Mouse (Mus musculus) limb, embryonic 13.5 days (tissue): ENCODE measurements around the gene Hist1h3b. TPM values are rescaled to one million over a fixed set of nuclear protein-coding genes. Genes with fewer than 3 reads are reported as not detected.
"Not testable (repeated sequence)": the region's sequence is repeated elsewhere in the genome, so short reads cannot be mapped to it uniquely, and the experiment has no call there.

ENCODE experiments used
- ATAC-seq: fragments of 200-750 bp; cut with Nextera tagmentation; 2 replicates; pipeline ENCODE4 v1.8.0; 2017; ENCODE audit warnings: low read depth, moderate number of reproducible peaks, moderate TSS enrichment; ENCODE audit not compliant: low FRiP score
- H3K27ac ChIP-seq: fragments of 300-500 bp; sonication (generic); 2 replicates; pipeline ENCODE4 v1.5.1; 2015; ENCODE audit warnings: inconsistent platforms, mild to moderate bottlenecking, moderate library complexity
- H3K27me3 ChIP-seq: fragments of 300-500 bp; sonication (generic); 2 replicates; pipeline ENCODE4 v1.6.1; 2015; ENCODE audit warnings: mild to moderate bottlenecking, inconsistent platforms
- H3K36me3 ChIP-seq: fragments of 300-500 bp; sonication (generic); 2 replicates; pipeline ENCODE4 v1.6.1; 2015; ENCODE audit warnings: inconsistent platforms, mild to moderate bottlenecking, moderate library complexity
- H3K4me1 ChIP-seq: fragments of 300-500 bp; sonication (generic); 2 replicates; pipeline ENCODE4 v1.6.1; 2015; ENCODE audit warnings: inconsistent platforms
- H3K4me2 ChIP-seq: fragments of 300-500 bp; sonication (generic); replicated peaks from 2 replicates; pipeline ENCODE4 v1.6.1; 2015; ENCODE audit warnings: inconsistent platforms, mild to moderate bottlenecking, moderate library complexity
- H3K4me3 ChIP-seq: fragments of 300-500 bp; sonication (generic); 2 replicates; pipeline ENCODE4 v1.5.1; 2015; ENCODE audit warnings: moderate library complexity, mild to moderate bottlenecking, inconsistent platforms
- H3K9ac ChIP-seq: fragments of 300-500 bp; sonication (generic); 2 replicates; pipeline ENCODE4 v1.6.1; 2015; ENCODE audit warnings: mild to moderate bottlenecking, inconsistent platforms
- H3K9me3 ChIP-seq: fragments of 300-500 bp; sonication (generic); 2 replicates; pipeline ENCODE4 v1.6.1; 2016; ENCODE audit warnings: inconsistent platforms
- WGBS: fragments of 180-500 bp; shearing (Covaris S2); methylation state at CpG from one replicate; pipeline ENCODE4 v1.1.7; 2015; 5-methylcytosine and 5-hydroxymethylcytosine counted together
- polyA plus RNA-seq: library from polyadenylated mRNA; unstranded; fragments of >200 nt; fragmentation: Nextera tagmentation; extraction: Ambion mirVana; gene quantifications from 2 replicates; pipeline ENCODE4 v1.2.1, GENCODE M21; 2015

The Hist1h3b gene
- polyA plus RNA-seq, result 14.7 and 16.3 TPM in 2 replicates

DNA sequence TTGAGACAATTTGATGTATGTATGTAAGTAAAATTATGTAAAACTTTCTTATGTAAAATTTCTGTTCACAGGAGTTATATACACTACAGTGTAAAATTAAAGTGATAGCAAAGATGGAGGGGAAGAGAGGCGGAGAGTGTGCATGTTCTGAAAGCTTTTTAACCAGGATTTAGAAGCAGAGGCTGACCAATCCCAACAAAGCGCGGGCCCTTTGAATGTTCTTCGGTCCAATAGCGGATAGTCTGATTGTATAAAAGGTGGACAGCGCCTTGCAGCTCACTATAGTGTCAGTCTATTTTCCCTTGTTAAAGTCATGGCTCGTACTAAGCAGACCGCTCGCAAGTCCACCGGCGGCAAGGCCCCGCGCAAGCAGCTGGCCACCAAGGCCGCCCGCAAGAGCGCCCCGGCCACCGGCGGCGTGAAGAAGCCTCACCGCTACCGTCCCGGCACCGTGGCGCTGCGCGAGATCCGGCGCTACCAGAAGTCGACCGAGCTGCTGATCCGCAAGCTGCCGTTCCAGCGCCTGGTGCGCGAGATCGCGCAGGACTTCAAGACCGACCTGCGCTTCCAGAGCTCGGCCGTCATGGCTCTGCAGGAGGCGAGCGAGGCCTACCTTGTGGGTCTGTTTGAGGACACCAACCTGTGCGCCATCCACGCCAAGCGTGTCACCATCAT, at the start of gene Hist1h3b:
TSS of gene Hist1h3b (plus strand) at position 201 of the 675 bp plus-strand sequence.
- not testable (repeated sequence) for H3K27me3 ChIP-seq, H3K36me3 ChIP-seq, H3K9me3 ChIP-seq
- H3K27ac ChIP-seq, result peak within 1 kb of the TSS; percentile 96
- H3K4me2 ChIP-seq, result peak within 1 kb of the TSS; percentile 65
- 0% methylated on average over 21 of the region's 47 CpGs for WGBS
- ATAC-seq, result peak; percentile 90
- H3K4me3 ChIP-seq, result peak within 1 kb of the TSS; percentile 48
- peaks cover 27% of the 10 kb centered on the region for H3K4me1 ChIP-seq
- peak within 1 kb of the TSS; percentile 69 for H3K9ac ChIP-seq

DNA sequence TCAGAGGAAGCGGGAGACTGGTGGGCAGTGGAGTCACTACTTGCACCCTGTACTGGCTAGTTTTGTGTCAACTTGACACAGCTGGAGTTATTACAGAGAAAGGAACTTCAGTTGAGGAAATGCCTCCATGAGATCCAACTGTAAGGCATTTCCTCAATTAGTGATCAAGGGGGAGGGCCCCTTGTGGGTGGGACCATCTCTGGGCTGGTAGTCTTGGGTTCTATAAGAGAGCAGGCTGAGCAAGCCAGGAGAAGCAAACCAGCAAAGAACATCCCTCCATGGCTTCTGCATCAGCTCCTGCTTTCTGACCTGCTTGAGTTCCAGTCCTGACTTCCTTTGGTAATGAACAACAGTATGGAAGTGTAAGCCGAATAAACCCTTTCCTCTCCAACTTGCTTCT, 49.3 kb upstream of the Hist1h3b start:
- ATAC-seq, H3K9me3 ChIP-seq, H3K27ac ChIP-seq, H3K4me2 ChIP-seq, H3K9ac ChIP-seq, H3K36me3 ChIP-seq, H3K4me3 ChIP-seq, H3K27me3 ChIP-seq: not testable (repeated sequence)
- H3K4me1 ChIP-seq, result peaks cover 12% of the 10 kb centered on the region; the same call in 1 of the 2 replicates
- WGBS, result 82% methylated on average over 2 of the region's 2 CpGs

DNA sequence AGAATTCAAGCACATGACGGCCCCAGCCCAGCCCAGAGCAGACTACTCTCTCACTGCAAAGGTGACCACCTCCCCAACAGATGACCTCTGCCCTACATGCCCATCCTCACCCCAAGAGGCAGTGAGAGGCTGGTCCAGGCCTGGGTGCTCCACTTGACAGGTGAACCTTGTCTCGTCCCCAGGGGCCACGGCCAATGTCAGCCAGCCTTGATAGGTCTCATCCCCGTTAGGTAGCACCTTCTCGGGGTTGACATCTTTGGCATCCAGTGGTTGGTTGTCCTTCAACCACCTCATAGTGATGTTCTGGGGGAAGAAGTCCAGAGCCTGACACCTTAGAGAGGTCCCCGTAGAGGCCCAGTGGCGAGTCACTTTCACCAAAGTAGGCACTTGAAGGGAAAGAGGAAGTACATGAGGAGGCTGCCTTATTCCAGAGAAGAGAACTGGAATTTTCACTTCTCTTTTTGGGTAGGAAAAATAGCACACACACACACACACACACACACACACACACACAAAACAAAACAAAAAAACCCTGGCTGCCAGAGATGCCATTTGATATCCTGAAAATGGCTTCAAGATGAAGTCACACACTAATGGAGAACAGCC, 46.2 kb upstream of the Hist1h3b start:
- no peak overlapping the region for H3K27ac ChIP-seq
- WGBS, result 88% methylated on average over 7 of the region's 7 CpGs
- H3K9ac ChIP-seq, result no peak overlapping the region
- H3K4me1 ChIP-seq, result peaks cover 23% of the 10 kb centered on the region
- H3K4me3 ChIP-seq, result no peak overlapping the region
- no peak for ATAC-seq
- H3K4me2 ChIP-seq, result no peak overlapping the region
- H3K27me3 ChIP-seq, result no peaks in the 10 kb centered on the region
- no peaks in the 10 kb centered on the region for H3K9me3 ChIP-seq
- no peaks in the 10 kb centered on the region for H3K36me3 ChIP-seq

DNA sequence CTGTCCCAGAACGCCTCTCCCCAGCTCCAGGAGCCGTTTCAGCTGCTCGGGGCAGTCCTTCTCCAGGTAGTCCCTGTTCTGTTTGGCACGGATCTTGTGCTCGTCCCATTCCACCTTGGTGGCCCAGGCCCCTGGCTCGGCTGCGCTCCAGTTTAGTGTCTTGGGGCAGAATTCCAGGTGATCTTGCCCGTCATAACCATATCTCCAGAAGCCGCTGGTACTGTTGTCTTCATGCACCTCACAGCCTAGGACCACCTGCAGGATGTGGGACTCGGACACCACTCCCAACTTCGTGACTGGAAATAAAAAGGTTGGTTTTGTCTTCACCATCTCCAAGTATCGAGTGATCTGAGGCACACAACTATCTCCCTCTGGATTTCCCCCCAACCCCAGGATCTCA, 45.3 kb upstream of the Hist1h3b start:
- no peak overlapping the region for H3K27ac ChIP-seq
- no peaks in the 10 kb centered on the region for H3K36me3 ChIP-seq
- H3K4me1 ChIP-seq, result peaks cover 21% of the 10 kb centered on the region
- H3K9me3 ChIP-seq, result no peaks in the 10 kb centered on the region
- WGBS, result 87% methylated on average over 12 of the region's 12 CpGs
- no peak overlapping the region for H3K9ac ChIP-seq
- no peak for ATAC-seq
- H3K27me3 ChIP-seq, result no peaks in the 10 kb centered on the region
- no peak overlapping the region for H3K4me3 ChIP-seq
- H3K4me2 ChIP-seq, result no peak overlapping the region

DNA sequence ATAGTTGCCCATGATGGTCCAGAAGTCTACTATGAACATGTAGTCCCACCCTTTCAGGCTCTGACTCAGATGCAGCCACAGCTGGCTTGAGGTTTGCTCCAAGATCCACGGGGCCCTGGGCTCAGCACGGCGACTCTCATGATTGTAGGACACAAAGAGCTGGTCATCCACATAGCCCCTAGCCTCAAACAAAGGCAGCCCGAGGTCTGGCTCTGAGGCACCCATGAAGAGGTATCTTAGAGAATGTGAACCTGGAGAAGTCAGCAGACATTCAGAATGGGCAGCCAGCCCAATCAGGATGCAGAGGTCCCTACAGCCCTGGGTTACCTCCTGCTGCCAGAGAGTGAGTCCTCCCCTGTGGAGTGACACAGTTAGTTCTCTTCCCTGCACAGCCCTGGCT, 44.0 kb upstream of the Hist1h3b start:
- ATAC-seq, result no peak
- no peak overlapping the region for H3K27ac ChIP-seq

DNA sequence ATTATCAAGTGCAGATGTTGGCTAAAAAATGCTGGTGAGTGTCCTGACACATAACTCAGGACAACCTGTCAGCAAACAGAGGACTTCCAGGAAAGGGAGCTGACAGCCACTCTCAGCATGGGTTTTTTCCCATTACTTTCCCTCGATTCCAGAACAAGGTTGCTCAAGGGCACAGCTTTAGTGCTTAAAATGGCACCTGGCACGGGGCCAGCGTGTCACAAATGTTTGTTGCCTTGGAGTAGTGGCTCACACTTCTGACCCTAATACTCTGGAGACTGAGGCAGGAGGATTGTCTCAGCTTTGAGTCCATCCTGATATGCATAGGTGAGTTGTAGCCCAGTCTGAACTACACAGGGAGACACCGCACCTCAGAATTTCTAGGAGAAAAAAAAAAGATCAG, 43.4 kb upstream of the Hist1h3b start:
- no peaks in the 10 kb centered on the region for H3K27me3 ChIP-seq
- H3K4me3 ChIP-seq, result no peak overlapping the region
- no peaks in the 10 kb centered on the region for H3K36me3 ChIP-seq
- ATAC-seq, result no peak
- H3K9me3 ChIP-seq, result no peaks in the 10 kb centered on the region
- no peak overlapping the region for H3K27ac ChIP-seq
- H3K9ac ChIP-seq, result no peak overlapping the region
- H3K4me2 ChIP-seq, result no peak overlapping the region
- WGBS, result 47% methylated on average over 4 of the region's 4 CpGs
- H3K4me1 ChIP-seq, result peaks cover 25% of the 10 kb centered on the region

More for the DNA sequence above, 44.0 kb upstream of the Hist1h3b start:
- Histone ChIP-seq H3K9me3 (no peaks in the 10 kb centered on the region), H3K27me3 (no peaks in the 10 kb centered on the region), H3K9ac (no peak overlapping the region), H3K4me2 (no peak overlapping the region), H3K4me3 (no peak overlapping the region), H3K4me1 (peaks cover 21% of the 10 kb centered on the region), H3K36me3 (no peaks in the 10 kb centered on the region)
- 89% methylated on average over 4 of the region's 4 CpGs for WGBS

DNA sequence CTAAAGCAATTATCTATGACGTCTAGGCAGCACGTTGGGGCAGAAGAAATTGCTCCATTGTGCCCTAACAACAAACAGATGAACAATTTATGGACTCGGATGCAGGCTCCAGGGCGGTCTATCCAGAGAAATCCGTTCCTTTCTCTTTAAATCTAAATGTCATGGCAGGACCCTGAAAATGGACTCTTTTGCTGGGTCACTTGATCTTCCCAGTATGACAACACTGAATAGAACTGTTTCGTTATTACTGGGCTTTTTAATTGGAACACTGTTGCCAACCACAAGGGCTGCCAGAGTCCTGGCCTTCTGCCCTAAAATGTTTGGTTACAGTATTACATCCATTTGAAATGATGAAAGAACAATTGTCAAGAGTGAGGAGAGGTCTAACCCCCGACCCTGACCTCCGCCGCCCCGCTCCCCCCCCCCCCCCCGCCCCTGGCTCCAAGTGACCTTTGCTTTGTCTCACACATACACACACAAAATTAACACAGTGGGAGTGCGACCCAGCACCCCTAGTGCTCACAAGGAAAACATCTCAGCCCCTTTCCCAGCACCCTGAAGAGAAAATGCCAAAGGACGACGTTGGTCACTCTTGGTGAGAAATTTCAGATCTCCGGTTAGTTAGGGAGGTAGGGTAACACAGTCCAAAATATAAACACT, 42.2 kb upstream of the Hist1h3b start:
- H3K4me2 ChIP-seq, result peak overlapping the region; percentile 74
- no peaks in the 10 kb centered on the region for H3K27me3 ChIP-seq
- H3K9ac ChIP-seq, result peak overlapping the region; percentile 70
- H3K9me3 ChIP-seq, result no peaks in the 10 kb centered on the region
- H3K4me3 ChIP-seq, result peak overlapping the region; percentile 46
- ATAC-seq, result no peak; the same call in 1 of the 2 replicates
- H3K36me3 ChIP-seq, result no peaks in the 10 kb centered on the region
- peaks cover 29% of the 10 kb centered on the region for H3K4me1 ChIP-seq
- H3K27ac ChIP-seq, result 0 out of 2 replicates have a peak overlapping the region, but pooled peaks have one; percentile 28
- WGBS, result 11% methylated on average over 15 of the region's 15 CpGs

DNA sequence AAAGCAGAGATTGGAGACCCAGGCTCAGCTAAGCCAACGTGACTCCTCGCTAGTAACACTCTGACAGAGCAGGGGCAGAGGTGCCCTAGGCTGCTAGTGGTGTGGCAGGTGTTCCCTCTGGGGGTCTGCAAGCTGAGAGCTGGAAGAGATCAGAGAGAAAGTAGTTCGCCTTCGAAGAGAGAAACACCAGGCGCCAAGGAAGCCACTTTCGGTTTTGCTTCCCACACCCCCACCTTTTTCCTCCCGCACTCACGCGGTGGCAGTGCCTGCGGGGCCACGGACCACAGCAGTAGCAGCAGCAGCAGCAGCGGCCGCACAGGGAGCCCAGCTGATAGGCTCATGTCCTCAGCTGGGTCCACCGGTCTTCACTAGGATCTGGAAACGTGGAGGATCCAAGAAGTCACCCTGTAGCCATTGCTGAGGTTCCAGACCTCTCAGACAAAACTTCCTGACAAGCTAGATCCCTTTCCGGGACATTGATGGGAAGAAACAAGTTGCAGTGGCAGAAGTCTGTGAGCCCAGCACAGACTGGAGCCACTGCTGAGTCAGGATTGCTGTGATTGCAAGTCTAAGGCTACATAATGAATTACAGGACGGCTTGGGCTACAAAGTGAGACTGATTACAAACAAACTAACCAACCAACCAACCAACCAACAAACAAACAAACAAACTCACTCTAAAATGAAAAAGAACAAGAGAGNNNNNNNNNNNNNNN, 41.5 kb upstream of the Hist1h3b start, which contains the start of gene Hfe:
TSS of gene Hfe (minus strand) at position 481 of the 716 bp plus-strand sequence.
- Histone ChIP-seq H3K4me1 (peaks cover 29% of the 10 kb centered on the region), H3K4me2 (peak within 1 kb of the TSS; percentile 74), H3K9me3 (no peaks in the 10 kb centered on the region), H3K9ac (peak within 1 kb of the TSS; percentile 70), H3K36me3 (no peaks in the 10 kb centered on the region), H3K27ac (peak within 1 kb of the TSS; percentile 28; the same call in 1 of the 2 replicates), H3K27me3 (no peaks in the 10 kb centered on the region), H3K4me3 (peak within 1 kb of the TSS; percentile 46)
- peak; percentile 59; the same call in 1 of the 2 replicates for ATAC-seq
- 1% methylated on average over 15 of the region's 17 CpGs for WGBS

DNA sequence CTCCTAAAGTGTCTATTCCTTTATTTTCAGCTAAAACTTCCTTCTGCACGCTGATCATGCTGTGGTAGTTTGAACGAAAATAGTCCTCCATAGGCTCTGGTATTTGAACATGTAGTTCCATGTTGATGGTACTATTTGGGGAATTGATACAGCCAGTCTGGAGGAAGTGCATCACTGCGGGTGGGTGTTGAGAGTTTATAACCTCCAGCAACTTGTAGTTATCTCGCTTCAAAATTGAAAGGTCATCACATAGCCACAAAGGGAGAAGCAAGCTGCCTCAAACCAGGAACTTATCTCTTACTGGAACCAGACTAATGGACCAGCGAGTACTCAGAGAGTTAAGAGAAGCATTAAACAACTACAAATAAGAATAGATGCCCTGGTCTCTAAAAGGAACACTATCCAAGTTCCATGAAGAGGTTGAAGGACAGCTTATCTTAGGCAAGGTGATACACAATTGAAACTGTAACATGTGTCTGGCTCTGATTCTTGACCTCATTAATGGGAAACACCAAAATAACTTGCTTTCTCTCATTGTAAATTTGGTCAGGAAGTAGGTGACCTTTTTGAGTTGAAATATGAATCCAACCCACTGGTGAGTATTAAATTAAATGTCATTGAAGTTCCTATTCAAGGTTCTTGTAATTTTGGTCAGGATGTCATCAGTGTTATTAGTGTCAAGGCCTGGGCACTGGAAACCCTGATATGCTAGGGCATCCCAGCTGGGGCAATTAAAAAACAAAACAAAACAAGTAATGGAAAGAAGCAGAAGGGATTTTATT, 35.6 kb upstream of the Hist1h3b start:
- no peaks in the 10 kb centered on the region for H3K36me3 ChIP-seq
- H3K9ac ChIP-seq, result no peak overlapping the region
- H3K4me2 ChIP-seq, result no peak overlapping the region
- WGBS, result 85% methylated on average over 5 of the region's 5 CpGs
- ATAC-seq, result no peak
- no peaks in the 10 kb centered on the region for H3K27me3 ChIP-seq
- H3K27ac ChIP-seq, result no peak overlapping the region
- H3K4me1 ChIP-seq, result peaks cover 15% of the 10 kb centered on the region
- H3K9me3 ChIP-seq, result no peaks in the 10 kb centered on the region
- H3K4me3 ChIP-seq, result no peak overlapping the region

DNA sequence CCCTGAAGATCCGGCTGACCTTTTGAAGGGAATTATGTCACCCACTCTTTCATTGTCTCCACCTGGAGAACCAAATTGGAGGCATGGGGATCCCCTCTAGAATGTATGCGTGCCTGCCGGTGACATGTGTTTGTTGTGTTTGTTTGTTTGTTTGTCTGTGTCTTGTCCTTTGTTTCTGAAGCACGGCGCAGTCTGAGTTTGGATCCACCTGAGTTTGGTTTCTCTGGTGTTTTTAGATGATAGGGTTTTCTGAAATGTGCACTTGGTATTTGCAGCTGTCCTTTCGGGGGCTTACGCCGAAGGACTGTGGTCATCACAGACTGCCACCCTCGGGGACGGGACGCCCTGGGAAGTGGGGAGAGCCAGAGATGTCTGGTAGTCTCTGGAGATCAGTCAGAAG, 34.9 kb upstream of the Hist1h3b start:
- no peaks in the 10 kb centered on the region for H3K27me3 ChIP-seq
- no peak overlapping the region for H3K4me3 ChIP-seq
- 0 out of 2 replicates have a peak overlapping the region, but pooled peaks have one; percentile 50 for H3K9ac ChIP-seq
- 48% methylated on average over 11 of the region's 11 CpGs for WGBS
- H3K4me2 ChIP-seq, result no peak overlapping the region
- no peak for ATAC-seq
- H3K4me1 ChIP-seq, result peaks cover 15% of the 10 kb centered on the region
- no peaks in the 10 kb centered on the region for H3K9me3 ChIP-seq
- H3K36me3 ChIP-seq, result no peaks in the 10 kb centered on the region
- no peak overlapping the region for H3K27ac ChIP-seq

DNA sequence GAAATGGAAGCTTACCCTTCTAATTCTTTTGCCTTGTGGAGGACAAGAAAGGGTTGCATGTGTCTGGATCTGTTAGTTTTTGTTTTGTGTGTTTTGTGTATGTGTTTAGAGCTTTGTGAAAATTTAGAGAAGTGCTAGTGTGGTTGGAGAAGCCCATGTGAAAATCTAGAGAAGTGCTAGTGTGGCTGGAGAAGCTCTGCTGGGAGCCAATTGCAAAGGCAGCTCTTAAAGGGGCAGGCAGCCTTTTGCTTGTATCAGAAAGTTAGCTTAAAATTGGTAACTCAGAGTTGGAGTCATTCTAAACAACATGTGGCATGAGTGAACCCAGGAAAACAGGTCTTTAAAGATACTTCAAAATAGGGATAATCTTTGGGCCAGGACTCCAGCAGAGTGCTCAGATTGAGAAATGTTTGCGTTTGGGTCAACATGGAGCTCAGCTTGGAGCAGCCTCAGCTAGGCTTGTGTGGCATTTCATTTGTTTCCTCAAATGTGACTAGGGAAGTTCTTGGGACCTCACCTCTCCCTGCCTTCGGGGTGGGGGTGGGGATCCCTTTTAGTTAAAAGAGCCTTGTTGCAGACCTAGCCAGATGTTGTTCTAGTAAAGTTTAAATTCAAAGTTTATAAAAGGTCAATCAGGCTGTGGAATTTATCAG, 34.3 kb upstream of the Hist1h3b start:
- WGBS, result 10% methylated on average over 2 of the region's 2 CpGs
- H3K9ac ChIP-seq, result 0 out of 2 replicates have a peak overlapping the region, but pooled peaks have one; percentile 50

More for the DNA sequence above, 34.3 kb upstream of the Hist1h3b start:
- H3K36me3 ChIP-seq, H3K27ac ChIP-seq, H3K4me3 ChIP-seq, H3K9me3 ChIP-seq, H3K27me3 ChIP-seq, H3K4me2 ChIP-seq, ATAC-seq: not testable (repeated sequence)
- peaks cover 15% of the 10 kb centered on the region for H3K4me1 ChIP-seq
